Mouse (Mus musculus) embryonic facial prominence, embryonic 11.5 days (tissue): ENCODE results near the gene Ctnnd2. TPM values are rescaled to one million over a fixed set of nuclear protein-coding genes. Genes with fewer than 3 reads are reported as not detected.

Experiments
- ATAC-seq: fragments of 200-750 bp; cut with Nextera tagmentation; replicated peaks from 2 replicates; pipeline ENCODE4 v1.8.0; 2017; ENCODE audit warnings: low read depth; ENCODE audit not compliant: insufficient number of reproducible peaks, low FRiP score, low TSS enrichment
- DNase-seq: peaks from one replicate; pipeline ENCODE4 v3.0.0-alpha.2; 2015; ENCODE audit warnings: low spot score
- H3K27ac ChIP-seq: fragments of 300-500 bp; sonication (generic); replicated peaks from 2 replicates; pipeline ENCODE4 v1.5.1; 2014; ENCODE audit warnings: mild to moderate bottlenecking, low read depth, low read length, control low read depth
- H3K27me3 ChIP-seq: fragments of 300-500 bp; sonication (generic); 2 replicates; pipeline ENCODE4 v1.6.1; 2014; ENCODE audit warnings: mild to moderate bottlenecking, low read length, moderate library complexity, mixed read lengths; ENCODE audit not compliant: control insufficient read depth, insufficient read depth
- H3K36me3 ChIP-seq: fragments of 300-500 bp; sonication (generic); replicated peaks from 2 replicates; pipeline ENCODE4 v1.6.1; 2014; ENCODE audit warnings: low read depth, mild to moderate bottlenecking, low read length, moderate library complexity, mixed read lengths; ENCODE audit not compliant: control insufficient read depth, insufficient read depth
- H3K4me1 ChIP-seq: fragments of 300-500 bp; sonication (generic); 2 replicates; pipeline ENCODE4 v1.6.1; 2014; ENCODE audit warnings: low read length, mixed read lengths; ENCODE audit not compliant: control insufficient read depth, insufficient read depth
- H3K4me2 ChIP-seq: fragments of 300-500 bp; sonication (generic); 2 replicates; pipeline ENCODE4 v1.6.1; 2014; ENCODE audit warnings: low read depth, mild to moderate bottlenecking, control low read depth, low read length, moderate library complexity
- H3K4me3 ChIP-seq: fragments of 300-500 bp; sonication (generic); 2 replicates; pipeline ENCODE4 v1.5.1; 2014; ENCODE audit warnings: low read depth, low read length, control low read depth
- H3K9ac ChIP-seq: fragments of 300-500 bp; sonication (generic); replicated peaks from 2 replicates; pipeline ENCODE4 v1.6.1; 2014; ENCODE audit warnings: mild to moderate bottlenecking, control low read depth, low read length
- H3K9me3 ChIP-seq: fragments of 300-500 bp; sonication (generic); replicated peaks from 2 replicates; pipeline ENCODE4 v1.6.1; 2016; ENCODE audit warnings: mild to moderate bottlenecking, low read length, inconsistent platforms, mixed read lengths; ENCODE audit not compliant: control insufficient read depth
- WGBS: fragments of 180-500 bp; shearing (Covaris S2); extraction: QIAGEN DNeasy Blood & Tissue Kit; methylation state at CpG from one replicate; pipeline ENCODE4 v1.1.7; 2014; 5-methylcytosine and 5-hydroxymethylcytosine counted together
- polyA plus RNA-seq: library from polyadenylated mRNA; unstranded; fragments of >200 nt; fragmentation: Nextera tagmentation; extraction: Ambion mirVana; gene quantifications from 2 replicates; pipeline ENCODE4 v1.2.1, GENCODE M21; 2014

The Ctnnd2 gene
- polyA plus RNA-seq, 1 experiment from 2014 or later = 9.6 TPM

DNA sequence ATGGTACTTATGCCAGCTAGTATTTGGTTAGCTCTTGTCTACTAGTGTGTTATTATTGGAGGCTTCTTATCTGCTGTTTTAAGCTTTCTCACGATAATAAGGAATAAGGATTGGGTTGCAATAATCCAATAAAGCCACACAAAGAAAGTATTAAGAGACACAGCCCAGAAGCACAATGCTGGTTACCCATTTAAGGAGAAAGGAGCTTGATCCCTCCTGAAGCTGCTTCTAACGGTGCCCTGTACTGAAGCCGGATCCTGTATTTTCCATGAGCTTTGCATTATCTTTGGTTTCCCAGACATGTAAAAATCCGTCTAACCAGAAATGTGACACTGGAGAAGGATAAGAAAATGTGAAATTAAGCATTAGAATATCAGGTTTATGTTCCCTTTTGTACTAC, 565.8 kb downstream of the Ctnnd2 start:
- DNase-seq = no peak
- 53% methylated on average over 4 of the region's 4 CpGs for WGBS
- no peak for ATAC-seq
- no peaks in the 10 kb centered on the region for H3K36me3 ChIP-seq
- no peaks in the 10 kb centered on the region for H3K27me3 ChIP-seq
- no peak overlapping the region for H3K4me3 ChIP-seq
- H3K9ac ChIP-seq = no peak overlapping the region
- no peaks in the 10 kb centered on the region for H3K9me3 ChIP-seq
- H3K4me1 ChIP-seq = no peaks in the 10 kb centered on the region
- H3K27ac ChIP-seq = no peak overlapping the region
- no peak overlapping the region for H3K4me2 ChIP-seq

- 21% methylated on average over 6 of the region's 6 CpGs for WGBS
- peak; percentile 75 for ATAC-seq
Measured at GRCm38 (mm10) chr15:30740728-30741127, 568.3 kb downstream of the Ctnnd2 start.

GRCm38 (mm10) chr15:30757991-30758390, 585.6 kb downstream of the Ctnnd2 start:
- WGBS = 78% methylated on average over 2 of the region's 2 CpGs
- DNase-seq (no peak), ATAC-seq (no peak)

More at GRCm38 (mm10) chr15:30740728-30741127, 568.3 kb downstream of the Ctnnd2 start:
- peak; percentile 84 for DNase-seq
- no peak overlapping the region for H3K27ac ChIP-seq
- H3K4me1 ChIP-seq = no peaks in the 10 kb centered on the region
- no peak overlapping the region for H3K4me2 ChIP-seq
- H3K36me3 ChIP-seq = no peaks in the 10 kb centered on the region
- no peak overlapping the region for H3K4me3 ChIP-seq
- H3K9ac ChIP-seq = no peak overlapping the region
- H3K27me3 ChIP-seq = no peaks in the 10 kb centered on the region
- no peaks in the 10 kb centered on the region for H3K9me3 ChIP-seq

GRCm38 (mm10) chr15:30762211-30762610, 589.8 kb downstream of the Ctnnd2 start:
- no peak overlapping the region for H3K27ac ChIP-seq
- ATAC-seq (no peak), DNase-seq (no peak)
- WGBS = 77% methylated on average over 5 of the region's 5 CpGs
- no peak overlapping the region for H3K9ac ChIP-seq
- no peaks in the 10 kb centered on the region for H3K36me3 ChIP-seq
- no peaks in the 10 kb centered on the region for H3K9me3 ChIP-seq
- no peaks in the 10 kb centered on the region for H3K4me1 ChIP-seq
- H3K4me3 ChIP-seq = no peak overlapping the region
- H3K27me3 ChIP-seq = no peaks in the 10 kb centered on the region
- H3K4me2 ChIP-seq = no peak overlapping the region

More at GRCm38 (mm10) chr15:30757991-30758390, 585.6 kb downstream of the Ctnnd2 start:
- no peak overlapping the region for H3K4me2 ChIP-seq
- H3K4me1 ChIP-seq = no peaks in the 10 kb centered on the region
- H3K9me3 ChIP-seq = no peaks in the 10 kb centered on the region
- no peak overlapping the region for H3K4me3 ChIP-seq
- H3K9ac ChIP-seq = no peak overlapping the region
- no peaks in the 10 kb centered on the region for H3K27me3 ChIP-seq
- H3K27ac ChIP-seq = no peak overlapping the region
- no peaks in the 10 kb centered on the region for H3K36me3 ChIP-seq

GRCm38 (mm10) chr15:30762695-30763285, 590.4 kb downstream of the Ctnnd2 start:
- WGBS = 86% methylated on average over 1 of the region's 1 CpGs

GRCm38 (mm10) chr15:30776931-30777330, 604.5 kb downstream of the Ctnnd2 start:
- 92% methylated on average over 7 of the region's 7 CpGs for WGBS
- Histone ChIP-seq H3K9me3 (no peaks in the 10 kb centered on the region), H3K36me3 (no peaks in the 10 kb centered on the region), H3K4me1 (no peaks in the 10 kb centered on the region), H3K4me3 (no peak overlapping the region), H3K9ac (no peak overlapping the region), H3K4me2 (no peak overlapping the region), H3K27ac (no peak overlapping the region), H3K27me3 (no peaks in the 10 kb centered on the region)
- DNase-seq = no peak
- ATAC-seq = no peak

More at GRCm38 (mm10) chr15:30762695-30763285, 590.4 kb downstream of the Ctnnd2 start:
- no peak overlapping the region for H3K9ac ChIP-seq
- no peak overlapping the region for H3K4me2 ChIP-seq
- H3K36me3 ChIP-seq = no peaks in the 10 kb centered on the region
- no peaks in the 10 kb centered on the region for H3K9me3 ChIP-seq
- H3K27ac ChIP-seq = no peak overlapping the region
- no peak for ATAC-seq
- H3K27me3 ChIP-seq = no peaks in the 10 kb centered on the region
- H3K4me1 ChIP-seq = no peaks in the 10 kb centered on the region
- DNase-seq = peak; percentile 5
- no peak overlapping the region for H3K4me3 ChIP-seq

- no peak overlapping the region for H3K4me3 ChIP-seq
- ATAC-seq (no peak), DNase-seq (no peak)
- H3K36me3 ChIP-seq = no peaks in the 10 kb centered on the region
- H3K27ac ChIP-seq = no peak overlapping the region
- no peak overlapping the region for H3K9ac ChIP-seq
- H3K9me3 ChIP-seq = no peaks in the 10 kb centered on the region
- H3K27me3 ChIP-seq = no peaks in the 10 kb centered on the region
- no peak overlapping the region for H3K4me2 ChIP-seq
- no peaks in the 10 kb centered on the region for H3K4me1 ChIP-seq
- WGBS = 92% methylated on average over 5 of the region's 5 CpGs
Measured at GRCm38 (mm10) chr15:30777801-30778200, 605.4 kb downstream of the Ctnnd2 start.

- WGBS = 79% methylated on average over 1 of the region's 1 CpGs
Measured at GRCm38 (mm10) chr15:30779903-30780302, 607.5 kb downstream of the Ctnnd2 start.

More at GRCm38 (mm10) chr15:30779903-30780302, 607.5 kb downstream of the Ctnnd2 start:
- ATAC-seq (no peak), DNase-seq (no peak)
- H3K9ac ChIP-seq = no peak overlapping the region
- H3K36me3 ChIP-seq = no peaks in the 10 kb centered on the region
- H3K9me3 ChIP-seq = no peaks in the 10 kb centered on the region
- H3K27ac ChIP-seq = no peak overlapping the region
- no peak overlapping the region for H3K4me3 ChIP-seq
- H3K4me2 ChIP-seq = no peak overlapping the region
- no peaks in the 10 kb centered on the region for H3K27me3 ChIP-seq
- H3K4me1 ChIP-seq = no peaks in the 10 kb centered on the region
